Mouse (Mus musculus) myocyte (in vitro differentiated cells): ENCODE results near the gene Tap2. TPM values are rescaled to one million over a fixed set of nuclear protein-coding genes. Genes with fewer than 3 reads are reported as not detected.

Source experiments
- H3K27me3 ChIP-seq: one replicate; pipeline ENCODE4 v1.6.1; 2011; ENCODE audit not compliant: control insufficient read depth, insufficient read depth, insufficient read length
- H3K36me3 ChIP-seq: one replicate; pipeline ENCODE4 v1.6.1; 2011; ENCODE audit not compliant: control insufficient read depth, insufficient read depth
- H3K4me2 ChIP-seq: one replicate; pipeline ENCODE4 v1.6.1; 2011; ENCODE audit warnings: low read depth, control low read depth
- H3K4me3 ChIP-seq: one replicate; pipeline ENCODE4 v1.5.1; 2011; ENCODE audit warnings: mild to moderate bottlenecking, control low read depth, moderate library complexity
- H3K79me2 ChIP-seq: one replicate; pipeline ENCODE4 v1.6.1; 2011; ENCODE audit not compliant: control insufficient read depth, insufficient read depth
- H3ac ChIP-seq: one replicate; pipeline ENCODE4 v1.6.1; 2011; ENCODE audit not compliant: control insufficient read depth, insufficient read length
- CEBPB ChIP-seq: IDR thresholded peaks from 2 replicates; pipeline ENCODE4 v1.6.1; 2011; ENCODE audit warnings: mild to moderate bottlenecking, moderate library complexity; ENCODE audit not compliant: poor library complexity, insufficient read depth, severe bottlenecking
- E2F4 ChIP-seq: IDR thresholded peaks from one replicate; pipeline ENCODE4 v1.6.1; 2011; ENCODE audit warnings: mild to moderate bottlenecking, control low read depth, moderate library complexity; ENCODE audit not compliant: insufficient read depth
- MAX ChIP-seq: IDR thresholded peaks from one replicate; pipeline ENCODE4 v1.6.1; 2011; ENCODE audit warnings: low read depth, mild to moderate bottlenecking, control low read depth
- MYOD1 ChIP-seq, 3 experiments: IDR thresholded peaks; one replicate each; pipeline ENCODE4 v1.6.1; 2011; ENCODE audit warnings: control low read depth in 2 of 3, low read depth in 2 of 3, mild to moderate bottlenecking in 2 of 3, moderate library complexity in 1 of 3; ENCODE audit not compliant: insufficient read length in 2 of 3, control insufficient read depth in 1 of 3
- MYOG ChIP-seq, 3 experiments: IDR thresholded peaks; one replicate each; pipeline ENCODE4 v1.6.1; 2011; ENCODE audit warnings: control low read depth in 2 of 3, low read depth in 2 of 3, mild to moderate bottlenecking in 2 of 3; ENCODE audit not compliant: insufficient read length in 2 of 3, control insufficient read depth in 1 of 3, insufficient read depth in 1 of 3
- POLR2A ChIP-seq: IDR thresholded peaks from one replicate; pipeline ENCODE4 v1.6.1; 2011; ENCODE audit warnings: low read depth, mild to moderate bottlenecking, control low read depth, moderate library complexity; ENCODE audit not compliant: insufficient read length
- POLR2AphosphoS2 ChIP-seq: IDR thresholded peaks from one replicate; pipeline ENCODE4 v1.6.1; 2011; ENCODE audit warnings: low read depth, control low read depth; ENCODE audit not compliant: insufficient read length
- REST ChIP-seq: IDR thresholded peaks from one replicate; pipeline ENCODE4 v1.6.1; 2011; ENCODE audit warnings: mild to moderate bottlenecking, control low read depth, moderate library complexity; ENCODE audit not compliant: insufficient read depth, insufficient read length
- SRF ChIP-seq: IDR thresholded peaks from one replicate; pipeline ENCODE4 v1.6.1; 2011; ENCODE audit warnings: low read depth; ENCODE audit not compliant: control insufficient read depth, insufficient read length
- TCF12 ChIP-seq: IDR thresholded peaks from one replicate; pipeline ENCODE4 v1.6.1; 2011; ENCODE audit warnings: mild to moderate bottlenecking, control low read depth; ENCODE audit not compliant: poor library complexity, insufficient read depth, severe bottlenecking
- TCF3 ChIP-seq: IDR thresholded peaks from one replicate; pipeline ENCODE4 v1.6.1; 2011; ENCODE audit warnings: low read depth, control low read depth; ENCODE audit not compliant: insufficient read length
- USF1 ChIP-seq: IDR thresholded peaks from one replicate; pipeline ENCODE4 v1.6.1; 2011; ENCODE audit warnings: low read depth, mild to moderate bottlenecking, control low read depth, moderate library complexity
- polyA plus RNA-seq: library from polyadenylated mRNA; unstranded; fragments of >200 nt; fragmentation: generic; extraction: Trizol; gene quantifications from one replicate; pipeline ENCODE4 v1.2.1, GENCODE M21; 2012; ENCODE audit warnings: missing spikeins

Gene Tap2
- polyA plus RNA-seq, 1 experiment, result 5.3 TPM

GRCm38 (mm10) chr17:34240916-34241315, 37.6 kb downstream of the Tap2 start:
- TF ChIP-seq SRF (no peak), POLR2A (no peak), REST (no peak), MYOD1 (IDR thresholded peaks at IDR 0.05; ENCODE audit: control insufficient read depth in 1 of 3, insufficient read length in 2 of 3, low read depth in 2 of 3) (no peak), TCF12 (no peak), USF1 (no peak), MYOG (IDR thresholded peaks at IDR 0.05; ENCODE audit: control insufficient read depth in 1 of 3, insufficient read depth in 1 of 3, insufficient read length in 2 of 3, low read depth in 2 of 3) (no peak), TCF3 (no peak), MAX (no peak), CEBPB (no peak), POLR2AphosphoS2 (no peak), E2F4 (no peak)
- Histone ChIP-seq H3K4me2 (no peak overlapping the region), H3K79me2 (no peaks in the 10 kb centered on the region), H3ac (no peak overlapping the region), H3K4me3 (no peak overlapping the region), H3K36me3 (no peaks in the 10 kb centered on the region), H3K27me3 (peaks cover 3% of the 10 kb centered on the region)

- H3K79me2 ChIP-seq, result no peaks in the 10 kb centered on the region
- H3K4me2 ChIP-seq, result no peak overlapping the region
- TF ChIP-seq MAX (no peak), MYOD1 (IDR thresholded peaks at IDR 0.05; ENCODE audit: control insufficient read depth in 1 of 3, insufficient read length in 2 of 3, low read depth in 2 of 3) (no peak), REST (no peak), USF1 (no peak), CEBPB (no peak), E2F4 (no peak), TCF3 (no peak), POLR2AphosphoS2 (no peak), TCF12 (no peak), POLR2A (no peak), MYOG (IDR thresholded peaks at IDR 0.05; ENCODE audit: control insufficient read depth in 1 of 3, insufficient read depth in 1 of 3, insufficient read length in 2 of 3, low read depth in 2 of 3) (no peak), SRF (no peak)
- H3K4me3 ChIP-seq, result no peak overlapping the region
- no peaks in the 10 kb centered on the region for H3K36me3 ChIP-seq
- peaks cover 11% of the 10 kb centered on the region for H3K27me3 ChIP-seq
- H3ac ChIP-seq, result no peak overlapping the region
Observed at GRCm38 (mm10) chr17:34244656-34245055, 41.3 kb downstream of the Tap2 start.

GRCm38 (mm10) chr17:34247047-34247446, 43.7 kb downstream of the Tap2 start:
- TF ChIP-seq TCF3 (no peak), POLR2AphosphoS2 (no peak)
- no peaks in the 10 kb centered on the region for H3K79me2 ChIP-seq
- H3K4me2 ChIP-seq, result no peak overlapping the region
- H3K4me3 ChIP-seq, result no peak overlapping the region
- no peak overlapping the region for H3ac ChIP-seq
- H3K36me3 ChIP-seq, result no peaks in the 10 kb centered on the region
- peaks cover 11% of the 10 kb centered on the region for H3K27me3 ChIP-seq

- Histone ChIP-seq H3K36me3 (no peaks in the 10 kb centered on the region), H3ac (no peak overlapping the region), H3K27me3 (peaks cover 11% of the 10 kb centered on the region), H3K79me2 (no peaks in the 10 kb centered on the region), H3K4me2 (no peak overlapping the region), H3K4me3 (no peak overlapping the region)
- no peak for TF ChIP-seq POLR2AphosphoS2
- no peak for TF ChIP-seq TCF3
- TF ChIP-seq E2F4, result no peak
- no peak for TF ChIP-seq MYOG (IDR thresholded peaks at IDR 0.05; ENCODE audit: control insufficient read depth in 1 of 3, insufficient read depth in 1 of 3, insufficient read length in 2 of 3, low read depth in 2 of 3)
- TF ChIP-seq USF1, result no peak
- no peak for TF ChIP-seq POLR2A
- no peak for TF ChIP-seq MAX
- no peak for TF ChIP-seq CEBPB
- TF ChIP-seq MYOD1 (IDR thresholded peaks at IDR 0.05; ENCODE audit: control insufficient read depth in 1 of 3, insufficient read length in 2 of 3, low read depth in 2 of 3), result no peak
- TF ChIP-seq REST, result no peak
- TF ChIP-seq SRF, result no peak
- no peak for TF ChIP-seq TCF12
Observed at GRCm38 (mm10) chr17:34248764-34249163, 45.4 kb downstream of the Tap2 start.

GRCm38 (mm10) chr17:34249361-34249760, 46.0 kb downstream of the Tap2 start:
- Histone ChIP-seq H3K36me3 (no peaks in the 10 kb centered on the region), H3ac (no peak overlapping the region), H3K4me3 (no peak overlapping the region), H3K4me2 (no peak overlapping the region), H3K27me3 (peaks cover 11% of the 10 kb centered on the region), H3K79me2 (no peaks in the 10 kb centered on the region)
- TF ChIP-seq TCF3 (no peak), SRF (no peak), TCF12 (no peak), E2F4 (no peak)
